Mouse (Mus musculus) small intestine, adult 2 months (tissue): ENCODE data around the gene Mfsd10.

ENCODE experiments used
- CTCF ChIP-seq: fragments of 200-500 bp; IDR thresholded peaks from 2 replicates; pipeline ENCODE4 v1.5.1; 2012; ENCODE audit warnings: low read depth, mild to moderate bottlenecking, control low read depth, inconsistent platforms, low read length, moderate library complexity, mixed read lengths; ENCODE audit not compliant: insufficient replicate concordance, insufficient read length; ENCODE audit errors: extremely low read depth
- POLR2A ChIP-seq: fragments of 200-500 bp; IDR thresholded peaks from 2 replicates; pipeline ENCODE4 v1.6.1; 2012; ENCODE audit warnings: low read depth, mild to moderate bottlenecking, control low read depth, inconsistent platforms, low read length, moderate library complexity

- TF ChIP-seq POLR2A (no peak), CTCF (no peak)
These were observed 15.9 kb upstream of the Mfsd10 start for GRCm38 (mm10) chr5:34652961-34653360.
